Mouse (Mus musculus) lung, adult 2 months (tissue): ENCODE measurements at regions not wholly inside any gene's neighbourhood (a gene's known extent, or its start where the extent isn't known, plus 50 kb on each side); places are given as distances from the start of the nearest gene placed in this dataset.

Experiments
- CTCF ChIP-seq: fragments of 200-500 bp; IDR thresholded peaks from 2 replicates; pipeline ENCODE4 v1.5.1; 2011; ENCODE audit warnings: mild to moderate bottlenecking, low read length, control low read depth; ENCODE audit not compliant: insufficient read depth
- POLR2A ChIP-seq: fragments of 200-500 bp; IDR thresholded peaks from 2 replicates; pipeline ENCODE4 v1.6.1; 2011; ENCODE audit warnings: low read depth, mild to moderate bottlenecking, control low read depth, low read length, borderline replicate concordance; ENCODE audit errors: extremely low read depth

- no peak for TF ChIP-seq CTCF
- no peak for TF ChIP-seq POLR2A
These were observed 465.0 kb downstream of the Tns3 start for GRCm38 (mm10) chr11:8199293-8199692.
